Mouse (Mus musculus) bone marrow macrophage, adult 2 months (primary cell): ENCODE data around the gene Cacna1a.

Experiments used
- CTCF ChIP-seq: IDR thresholded peaks from 2 replicates; pipeline ENCODE4 v1.5.1; 2012; ENCODE audit warnings: low read depth, mild to moderate bottlenecking, low read length, moderate library complexity
- POLR2A ChIP-seq: IDR thresholded peaks from 2 replicates; pipeline ENCODE4 v1.6.1; 2012; ENCODE audit warnings: mild to moderate bottlenecking, low read depth, low read length, borderline replicate concordance

- TF ChIP-seq POLR2A: no peak
- TF ChIP-seq CTCF: no peak
These were observed 41.3 kb downstream of the Cacna1a start for GRCm38 (mm10) chr8:84429492-84429891.
